Mouse (Mus musculus) kidney, embryonic 14.5 days (tissue): Measurements from ENCODE around the gene Mapk8ip1. TPM values are rescaled to one million over a fixed set of nuclear protein-coding genes. Genes with fewer than 3 reads are reported as not detected.

ENCODE experiments used
- ATAC-seq: fragments of 200-750 bp; cut with Nextera tagmentation; 2 replicates; pipeline ENCODE4 v1.8.0; 2017; ENCODE audit warnings: moderate number of reproducible peaks, mild to moderate bottlenecking, moderate TSS enrichment, moderate library complexity; ENCODE audit not compliant: low FRiP score, low TSS enrichment
- H3K27ac ChIP-seq: fragments of 300-500 bp; sonication (generic); 2 replicates; pipeline ENCODE4 v1.5.1; 2014; ENCODE audit warnings: low read depth, mild to moderate bottlenecking, low read length, moderate library complexity, mixed read lengths
- H3K27me3 ChIP-seq: fragments of 300-500 bp; sonication (generic); 2 replicates; pipeline ENCODE4 v1.6.1; 2014; ENCODE audit warnings: mild to moderate bottlenecking, low read length; ENCODE audit not compliant: control insufficient read depth, insufficient read depth
- H3K36me3 ChIP-seq: fragments of 300-500 bp; sonication (generic); 2 replicates; pipeline ENCODE4 v1.6.1; 2014; ENCODE audit warnings: low read length, mixed read lengths; ENCODE audit not compliant: control insufficient read depth, insufficient read depth
- H3K4me1 ChIP-seq: fragments of 300-500 bp; sonication (generic); 2 replicates; pipeline ENCODE4 v1.6.1; 2014; ENCODE audit warnings: low read length, mixed read lengths; ENCODE audit not compliant: control insufficient read depth, insufficient read depth
- H3K4me2 ChIP-seq: fragments of 300-500 bp; sonication (generic); replicated peaks from 2 replicates; pipeline ENCODE4 v1.6.1; 2014; ENCODE audit warnings: low read depth, mild to moderate bottlenecking, low read length
- H3K4me3 ChIP-seq: fragments of 300-500 bp; sonication (generic); 2 replicates; pipeline ENCODE4 v1.5.1; 2014; ENCODE audit warnings: mild to moderate bottlenecking, low read length
- H3K9ac ChIP-seq: fragments of 300-500 bp; sonication (generic); 2 replicates; pipeline ENCODE4 v1.6.1; 2014; ENCODE audit warnings: low read depth, mild to moderate bottlenecking, low read length, moderate library complexity
- H3K9me3 ChIP-seq: fragments of 300-500 bp; sonication (generic); 2 replicates; pipeline ENCODE4 v1.6.1; 2016; ENCODE audit warnings: low read length; ENCODE audit not compliant: control insufficient read depth
- WGBS: fragments of 180-500 bp; shearing (Covaris S2); extraction: QIAGEN DNeasy Blood & Tissue Kit; methylation state at CpG from one replicate; pipeline ENCODE4 v1.1.7; 2014; 5-methylcytosine and 5-hydroxymethylcytosine counted together
- polyA plus RNA-seq: library from polyadenylated mRNA; unstranded; fragments of >200 nt; fragmentation: Nextera tagmentation; extraction: Ambion mirVana; gene quantifications from 2 replicates; pipeline ENCODE4 v1.2.1, GENCODE M21; 2014

Gene Mapk8ip1
- polyA plus RNA-seq, 1 experiment from 2014 or later, result 15.6 TPM

GRCm38 (mm10) chr2:92421723-92422387 is 20.8 kb upstream of the Mapk8ip1 start:
- 93% methylated on average over 7 of the region's 7 CpGs for WGBS
- H3K27me3 ChIP-seq, result no peaks in the 10 kb centered on the region
- no peak overlapping the region for H3K4me3 ChIP-seq
- no peak for ATAC-seq
- H3K36me3 ChIP-seq, result peaks cover 79% of the 10 kb centered on the region
- H3K9ac ChIP-seq, result no peak overlapping the region
- no peaks in the 10 kb centered on the region for H3K9me3 ChIP-seq
- no peak overlapping the region for H3K27ac ChIP-seq
- H3K4me1 ChIP-seq, result no peaks in the 10 kb centered on the region; the same call in 1 of the 2 replicates
- H3K4me2 ChIP-seq, result no peak overlapping the region

- no peaks in the 10 kb centered on the region for H3K27me3 ChIP-seq
- no peak overlapping the region for H3K27ac ChIP-seq
- no peak overlapping the region for H3K4me2 ChIP-seq
- H3K9me3 ChIP-seq, result no peaks in the 10 kb centered on the region
- no peak overlapping the region for H3K4me3 ChIP-seq
- no peaks in the 10 kb centered on the region for H3K4me1 ChIP-seq
- 93% methylated on average over 10 of the region's 10 CpGs for WGBS
- no peak for ATAC-seq
- peaks cover 90% of the 10 kb centered on the region for H3K36me3 ChIP-seq
- H3K9ac ChIP-seq, result no peak overlapping the region
Observed at GRCm38 (mm10) chr2:92411705-92412104, 10.6 kb upstream of the Mapk8ip1 start.

- Histone ChIP-seq H3K4me3 (no peak overlapping the region), H3K9me3 (no peaks in the 10 kb centered on the region), H3K36me3 (peaks cover 89% of the 10 kb centered on the region), H3K27ac (no peak overlapping the region), H3K4me1 (no peaks in the 10 kb centered on the region), H3K4me2 (no peak overlapping the region), H3K27me3 (no peaks in the 10 kb centered on the region), H3K9ac (no peak overlapping the region)
- no peak for ATAC-seq
- 92% methylated on average over 18 of the region's 18 CpGs for WGBS
Observed at GRCm38 (mm10) chr2:92408309-92409045, 7.4 kb upstream of the Mapk8ip1 start.

GRCm38 (mm10) chr2:92405687-92406086 is 4.6 kb upstream of the Mapk8ip1 start:
- no peaks in the 10 kb centered on the region for H3K9me3 ChIP-seq
- 93% methylated on average over 7 of the region's 7 CpGs for WGBS
- no peaks in the 10 kb centered on the region for H3K4me1 ChIP-seq
- H3K27me3 ChIP-seq, result no peaks in the 10 kb centered on the region; the same call in 1 of the 2 replicates
- H3K27ac ChIP-seq, result no peak overlapping the region
- H3K4me3 ChIP-seq, result no peak overlapping the region
- peaks cover 62% of the 10 kb centered on the region for H3K36me3 ChIP-seq
- ATAC-seq, result no peak
- H3K9ac ChIP-seq, result no peak overlapping the region
- no peak overlapping the region for H3K4me2 ChIP-seq

GRCm38 (mm10) chr2:92404737-92405136 is 3.7 kb upstream of the Mapk8ip1 start:
- no peak overlapping the region for H3K9ac ChIP-seq
- no peaks in the 10 kb centered on the region; the same call in 1 of the 2 replicates for H3K27me3 ChIP-seq
- no peak overlapping the region for H3K4me2 ChIP-seq
- ATAC-seq, result no peak
- H3K36me3 ChIP-seq, result peaks cover 53% of the 10 kb centered on the region
- H3K9me3 ChIP-seq, result no peaks in the 10 kb centered on the region
- no peaks in the 10 kb centered on the region for H3K4me1 ChIP-seq
- no peak overlapping the region for H3K27ac ChIP-seq
- 85% methylated on average over 6 of the region's 6 CpGs for WGBS
- no peak overlapping the region for H3K4me3 ChIP-seq

GRCm38 (mm10) chr2:92403776-92404319 is 2.8 kb upstream of the Mapk8ip1 start:
- Histone ChIP-seq H3K27me3 (no peaks in the 10 kb centered on the region; the same call in 1 of the 2 replicates), H3K4me2 (no peak overlapping the region), H3K9me3 (no peaks in the 10 kb centered on the region), H3K4me1 (no peaks in the 10 kb centered on the region), H3K4me3 (no peak overlapping the region), H3K36me3 (peaks cover 44% of the 10 kb centered on the region), H3K9ac (no peak overlapping the region), H3K27ac (no peak overlapping the region)
- no peak for ATAC-seq
- 96% methylated on average over 5 of the region's 5 CpGs for WGBS

- Histone ChIP-seq H3K36me3 (peaks cover 33% of the 10 kb centered on the region), H3K9me3 (no peaks in the 10 kb centered on the region), H3K4me3 (no peak overlapping the region), H3K27me3 (no peaks in the 10 kb centered on the region; the same call in 1 of the 2 replicates), H3K4me1 (no peaks in the 10 kb centered on the region), H3K9ac (no peak overlapping the region), H3K27ac (no peak overlapping the region), H3K4me2 (no peak overlapping the region)
- WGBS, result 88% methylated on average over 4 of the region's 4 CpGs
- ATAC-seq, result no peak
Observed at GRCm38 (mm10) chr2:92402591-92403326, 1.7 kb upstream of the Mapk8ip1 start.

- Histone ChIP-seq H3K27me3 (no peaks in the 10 kb centered on the region; the same call in 1 of the 2 replicates), H3K9ac (peak overlapping the region; percentile 72), H3K4me3 (peak overlapping the region; percentile 57), H3K4me1 (no peaks in the 10 kb centered on the region), H3K4me2 (peak overlapping the region; percentile 88), H3K36me3 (peaks cover 18% of the 10 kb centered on the region), H3K27ac (no peak overlapping the region), H3K9me3 (no peaks in the 10 kb centered on the region)
- no peak; the same call in 1 of the 2 replicates for ATAC-seq
- WGBS, result 2% methylated on average over 22 of the region's 22 CpGs
Observed at GRCm38 (mm10) chr2:92400682-92401081, 381 bp downstream of the Mapk8ip1 start.
